Mouse (Mus musculus) megakaryocyte-erythroid progenitor cell, adult 5-6 weeks (primary cell): ENCODE data around the gene Slc16a8. TPM values are rescaled to one million over a fixed set of nuclear protein-coding genes. Genes with fewer than 3 reads are reported as not detected.

Experiments used
- ATAC-seq: replicated peaks from 2 replicates; pipeline ENCODE4 v1.8.0; 2016; ENCODE audit warnings: mild to moderate bottlenecking, inconsistent platforms; ENCODE audit not compliant: severe bottlenecking, poor library complexity, low FRiP score, low TSS enrichment
- total RNA-seq, 2 experiments: library from RNA; stranded (forward) in 1 of 2; stranded (reverse) in 1 of 2; fragments of 200-1000, 215-1000 nt in 1 of 2; fragments of >200 nt in 1 of 2; fragmentation: Nextera tagmentation in 1 of 2; gene quantifications; 2 replicates each; pipeline ENCODE4 v1.2.3; 2014 to 2017

Slc16a8 gene
- total RNA-seq, 2 experiments from 2014 or later = not detected

- ATAC-seq = no peak
Observed at GRCm38 (mm10) chr15:79265384-79265783, 10.8 kb upstream of the Slc16a8 start.

GRCm38 (mm10) chr15:79263726-79264125, 9.2 kb upstream of the Slc16a8 start:
- ATAC-seq = no peak

- no peak for ATAC-seq
Observed at GRCm38 (mm10) chr15:79262786-79263309, 8.3 kb upstream of the Slc16a8 start.

- no peak for ATAC-seq
Observed at GRCm38 (mm10) chr15:79262375-79262774, 7.8 kb upstream of the Slc16a8 start.

- ATAC-seq = no peak
Observed at GRCm38 (mm10) chr15:79261757-79262156, 7.2 kb upstream of the Slc16a8 start.

- ATAC-seq = peak; percentile 35; the same call in 1 of the 2 replicates
Observed at GRCm38 (mm10) chr15:79261095-79261725, 6.6 kb upstream of the Slc16a8 start.

GRCm38 (mm10) chr15:79258521-79258920, 4.0 kb upstream of the Slc16a8 start:
- ATAC-seq = no peak

GRCm38 (mm10) chr15:79252580-79252979, 2.0 kb downstream of the Slc16a8 start:
- ATAC-seq = no peak

GRCm38 (mm10) chr15:79251781-79252491, 2.6 kb downstream of the Slc16a8 start:
- no peak for ATAC-seq

GRCm38 (mm10) chr15:79251168-79251567, 3.4 kb downstream of the Slc16a8 start:
- ATAC-seq = no peak

- ATAC-seq = no peak
Observed at GRCm38 (mm10) chr15:79250236-79250635, 4.3 kb downstream of the Slc16a8 start.

- no peak for ATAC-seq
Observed at GRCm38 (mm10) chr15:79245321-79245720, 9.2 kb downstream of the Slc16a8 start.

GRCm38 (mm10) chr15:79244071-79244893, 10.3 kb downstream of the Slc16a8 start:
- ATAC-seq = no peak

- ATAC-seq = peak; percentile 96
Observed at GRCm38 (mm10) chr15:79243234-79244042, 11.1 kb downstream of the Slc16a8 start.

GRCm38 (mm10) chr15:79242574-79243233, 11.9 kb downstream of the Slc16a8 start:
- ATAC-seq = peak; percentile 19

- ATAC-seq = no peak
Observed at GRCm38 (mm10) chr15:79238036-79238435, 16.5 kb downstream of the Slc16a8 start.

GRCm38 (mm10) chr15:79235268-79235667, 19.3 kb downstream of the Slc16a8 start:
- no peak for ATAC-seq

GRCm38 (mm10) chr15:79229058-79229821, 25.3 kb downstream of the Slc16a8 start, which contains the start of the genes Pick1 and Gm49486:
Pick1 (plus strand) TSS chr15:79229173.
Gm49486 (plus strand) TSS chr15:79229391.
- ATAC-seq = peak; percentile 85
